Mouse (Mus musculus): ENCODE results near the gene Acan.

Acan gene

GRCm38 (mm10) chr7:79139891-79140591 is 86.8 kb downstream of the Acan start:
- no peak for DNase-seq

- peak; percentile 93 to 95 for DNase-seq
These were observed 87.6 kb downstream of the Acan start for GRCm38 (mm10) chr7:79140897-79141296.

GRCm38 (mm10) chr7:79147011-79147837 is 93.9 kb downstream of the Acan start:
- DNase-seq = no peak

- no peak for DNase-seq
These were observed 94.8 kb downstream of the Acan start for GRCm38 (mm10) chr7:79147931-79148653.

- DNase-seq = peak; percentile 73 to 87
These were observed 95.5 kb downstream of the Acan start, which contains the start of gene Mfge8 for GRCm38 (mm10) chr7:79148711-79149266. TSS of gene Mfge8 (minus strand) at chr7:79149060.

- no peak for DNase-seq
These were observed 96.2 kb downstream of the Acan start for GRCm38 (mm10) chr7:79149522-79149921.

GRCm38 (mm10) chr7:79159406-79159805 is 106.1 kb downstream of the Acan start:
- DNase-seq = peak; percentile 53 to 72
